Mouse (Mus musculus) liver, postnatal 0 days (tissue): ENCODE data around the gene Ube2j2. TPM values are rescaled to one million over a fixed set of nuclear protein-coding genes. Genes with fewer than 3 reads are reported as not detected.
A peak's percentile ranks its signal among the peaks of the same experiment; 100 is the strongest.

Experiments
- ATAC-seq: fragments of 200-750 bp; cut with Nextera tagmentation; 2 replicates; pipeline ENCODE4 v1.8.0; 2017; ENCODE audit warnings: mild to moderate bottlenecking, moderate library complexity
- DNase-seq: peaks from one replicate; pipeline ENCODE4 v3.0.0-alpha.2; 2016
- H3K27ac ChIP-seq: fragments of 300-500 bp; sonication (generic); 2 replicates; pipeline ENCODE4 v1.5.1; 2014; ENCODE audit warnings: antibody characterized with exemption, moderate library complexity, mild to moderate bottlenecking, low read depth
- H3K27me3 ChIP-seq: fragments of 300-500 bp; sonication (generic); 2 replicates; pipeline ENCODE4 v1.6.1; 2014; ENCODE audit warnings: low read length, control low read depth, mixed read lengths; ENCODE audit not compliant: insufficient read depth
- H3K36me3 ChIP-seq: fragments of 300-500 bp; sonication (generic); replicated peaks from 2 replicates; pipeline ENCODE4 v1.6.1; 2014; ENCODE audit warnings: mild to moderate bottlenecking, control low read depth, low read length, moderate library complexity, mixed read lengths; ENCODE audit not compliant: insufficient read depth
- H3K4me1 ChIP-seq: fragments of 300-500 bp; sonication (generic); 2 replicates; pipeline ENCODE4 v1.6.1; 2014; ENCODE audit warnings: antibody characterized with exemption, mild to moderate bottlenecking, control low read depth; ENCODE audit not compliant: insufficient read depth
- H3K4me2 ChIP-seq: fragments of 300-500 bp; sonication (generic); 2 replicates; pipeline ENCODE4 v1.6.1; 2014; ENCODE audit warnings: low read depth, mild to moderate bottlenecking, low read length, moderate library complexity, mixed read lengths
- H3K4me3 ChIP-seq: fragments of 300-500 bp; sonication (generic); 2 replicates; pipeline ENCODE4 v1.5.1; 2014; ENCODE audit warnings: low read depth, low read length
- H3K9ac ChIP-seq: fragments of 300-500 bp; sonication (generic); replicated peaks from 2 replicates; pipeline ENCODE4 v1.6.1; 2014; ENCODE audit warnings: mild to moderate bottlenecking, moderate library complexity
- H3K9me3 ChIP-seq: fragments of 300-500 bp; sonication (generic); 2 replicates; pipeline ENCODE4 v1.6.1; 2016; ENCODE audit warnings: mild to moderate bottlenecking, control low read depth, low read length, mixed read lengths
- CTCF ChIP-seq: sonication (generic); IDR thresholded peaks from 2 replicates; pipeline ENCODE4 v1.5.1; 2016; ENCODE audit warnings: antibody characterized with exemption, low read depth
- EP300 ChIP-seq: IDR thresholded peaks from 2 replicates; pipeline ENCODE4 v1.6.1; 2016; ENCODE audit warnings: antibody characterized with exemption, low read depth, mild to moderate bottlenecking
- WGBS: fragments of 180-500 bp; shearing (Covaris S2); extraction: QIAGEN DNeasy Blood & Tissue Kit; methylation state at CpG from one replicate; pipeline ENCODE4 v1.1.7; 2014; ENCODE audit not compliant: insufficient replicate concordance; 5-methylcytosine and 5-hydroxymethylcytosine counted together
- polyA plus RNA-seq: library from polyadenylated mRNA; unstranded; fragments of >200 nt; fragmentation: Nextera tagmentation; extraction: Ambion mirVana; gene quantifications from 2 replicates; pipeline ENCODE4 v1.2.1, GENCODE M21; 2015

Ube2j2 gene
- polyA plus RNA-seq, result 45.9 and 56.7 TPM in 2 replicates

GRCm38 (mm10) chr4:155943534-155944249 is at the start of gene Ube2j2:
Gene Ube2j2, plus strand, starts transcription at chr4:155943831.
- Histone ChIP-seq H3K27ac (peak within 1 kb of the TSS; percentile 72), H3K4me1 (peaks cover 35% of the 10 kb centered on the region), H3K9me3 (no peaks in the 10 kb centered on the region), H3K4me3 (peak within 1 kb of the TSS; percentile 95), H3K36me3 (peaks cover 20% of the 10 kb centered on the region; the same call in 1 of the 2 replicates), H3K9ac (peak within 1 kb of the TSS; percentile 87), H3K4me2 (peak within 1 kb of the TSS; percentile 95), H3K27me3 (no peaks in the 10 kb centered on the region)
- ATAC-seq, result peak; percentile 98
- peak; percentile 96 for DNase-seq
- TF ChIP-seq EP300, result no peak
- WGBS, result under 1% methylated on average over 82 of the region's 85 CpGs

DNA sequence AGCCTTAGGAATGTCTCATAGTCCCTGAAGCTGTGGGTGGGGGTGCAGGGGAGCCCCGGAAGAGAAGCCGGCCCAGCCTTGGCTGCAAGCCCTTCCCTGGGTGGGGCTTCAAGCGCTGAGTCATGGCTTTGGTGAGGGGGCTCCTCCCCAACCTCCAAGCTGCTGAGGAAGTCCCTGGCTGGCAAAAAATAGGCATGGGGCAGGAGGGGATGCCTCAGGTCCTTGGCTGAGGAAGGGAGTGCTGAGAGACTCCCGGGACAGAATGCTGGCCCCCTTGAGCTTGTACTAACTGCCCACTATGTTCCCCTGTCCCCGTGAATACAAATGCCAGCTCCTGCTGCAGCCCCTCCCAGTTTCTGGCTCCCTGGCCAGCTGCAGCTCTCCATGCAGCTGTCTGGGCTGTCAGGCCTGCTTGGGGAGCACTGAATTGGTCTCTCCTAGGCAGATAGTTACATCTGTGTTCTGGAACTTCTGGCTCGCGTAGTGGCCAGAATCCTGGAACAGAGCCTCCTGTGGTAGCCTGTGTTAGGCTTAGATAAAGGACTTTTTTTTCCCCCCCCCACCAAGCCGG is 49.2 kb upstream of the Ube2j2 start:
- no peak for TF ChIP-seq EP300
- no peak for TF ChIP-seq CTCF
- H3K27me3 ChIP-seq, result no peaks in the 10 kb centered on the region
- H3K4me3 ChIP-seq, result peak overlapping the region; percentile 30
- H3K36me3 ChIP-seq, result peaks cover 21% of the 10 kb centered on the region
- ATAC-seq (no peak), DNase-seq (peak; percentile 66)
- no peaks in the 10 kb centered on the region for H3K9me3 ChIP-seq
- H3K4me1 ChIP-seq, result peaks cover 44% of the 10 kb centered on the region
- peak overlapping the region; percentile 31; the same call in 1 of the 2 replicates for H3K9ac ChIP-seq
- WGBS, result 24% methylated on average over 8 of the region's 8 CpGs
- peak overlapping the region; percentile 99 for H3K4me2 ChIP-seq
- peak overlapping the region; percentile 23 for H3K27ac ChIP-seq

DNA sequence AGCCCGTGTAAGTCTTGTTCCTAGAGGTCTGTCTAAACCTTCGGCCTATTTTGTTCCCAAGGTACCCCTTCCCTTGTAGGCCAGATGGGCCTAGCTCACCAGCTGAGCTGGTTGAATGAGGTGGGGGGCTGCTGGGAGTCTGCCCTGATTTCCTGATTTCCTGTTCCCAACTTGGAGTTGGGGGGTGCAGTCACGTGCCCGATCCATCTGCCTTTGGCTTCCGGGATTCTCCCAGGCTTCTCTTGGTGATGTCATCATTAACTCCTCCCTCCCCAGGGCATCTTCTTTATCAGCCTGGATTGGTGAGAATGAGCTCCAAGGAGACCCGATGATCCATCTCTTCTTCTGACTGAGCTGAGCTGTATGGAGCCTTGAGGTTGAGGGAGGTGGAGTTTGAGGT is 48.4 kb upstream of the Ube2j2 start:
- Histone ChIP-seq H3K27ac (no peak overlapping the region), H3K4me3 (no peak overlapping the region), H3K36me3 (peaks cover 29% of the 10 kb centered on the region), H3K9me3 (no peaks in the 10 kb centered on the region), H3K9ac (no peak overlapping the region), H3K4me1 (peaks cover 43% of the 10 kb centered on the region), H3K27me3 (no peaks in the 10 kb centered on the region), H3K4me2 (peak overlapping the region; percentile 99)
- no peak for ATAC-seq
- DNase-seq, result no peak
- TF ChIP-seq EP300, result no peak
- TF ChIP-seq CTCF, result no peak
- 58% methylated on average over 6 of the region's 6 CpGs for WGBS

DNA sequence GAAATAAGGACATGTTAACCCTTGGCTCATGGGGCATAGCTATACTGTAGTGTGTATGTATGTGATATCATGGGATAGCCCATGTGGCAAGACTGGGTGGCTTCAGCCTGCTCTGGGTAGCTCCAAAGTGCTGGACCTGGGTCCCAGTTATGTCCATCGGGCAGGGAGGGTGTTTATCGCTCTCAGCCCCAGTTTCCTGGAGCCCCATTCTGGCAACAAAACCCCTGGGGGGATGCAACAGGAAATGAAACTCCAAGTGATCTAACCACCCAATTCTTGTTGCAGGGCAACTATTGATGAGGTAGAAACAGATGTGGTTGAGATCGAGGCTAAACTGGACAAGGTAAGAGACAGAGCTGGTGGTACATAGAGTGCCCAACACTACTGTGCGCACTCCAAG is 47.8 kb upstream of the Ube2j2 start:
- ATAC-seq (no peak), DNase-seq (no peak)
- Histone ChIP-seq H3K9ac (no peak overlapping the region), H3K4me1 (peaks cover 37% of the 10 kb centered on the region), H3K27ac (no peak overlapping the region), H3K36me3 (peaks cover 31% of the 10 kb centered on the region), H3K27me3 (no peaks in the 10 kb centered on the region), H3K4me2 (no peak overlapping the region), H3K4me3 (no peak overlapping the region), H3K9me3 (no peaks in the 10 kb centered on the region)
- TF ChIP-seq CTCF (no peak), EP300 (no peak)
- WGBS, result 80% methylated on average over 4 of the region's 4 CpGs

- DNase-seq (no peak), ATAC-seq (no peak)
- Histone ChIP-seq H3K9ac (no peak overlapping the region), H3K4me1 (peaks cover 32% of the 10 kb centered on the region), H3K4me3 (no peak overlapping the region), H3K4me2 (no peak overlapping the region), H3K27ac (no peak overlapping the region), H3K27me3 (no peaks in the 10 kb centered on the region), H3K36me3 (peaks cover 31% of the 10 kb centered on the region), H3K9me3 (no peaks in the 10 kb centered on the region)
- 94% methylated on average over 12 of the region's 12 CpGs for WGBS
- no peak for TF ChIP-seq EP300
- TF ChIP-seq CTCF, result no peak
Measured at GRCm38 (mm10) chr4:155896461-155896860, 47.2 kb upstream of the Ube2j2 start.

- ATAC-seq (no peak), DNase-seq (no peak)
- Histone ChIP-seq H3K27me3 (no peaks in the 10 kb centered on the region), H3K4me1 (peaks cover 25% of the 10 kb centered on the region), H3K4me2 (no peak overlapping the region), H3K4me3 (no peak overlapping the region), H3K9me3 (no peaks in the 10 kb centered on the region), H3K27ac (no peak overlapping the region), H3K9ac (no peak overlapping the region), H3K36me3 (peaks cover 43% of the 10 kb centered on the region)
- WGBS, result 94% methylated on average over 2 of the region's 2 CpGs
- TF ChIP-seq CTCF (no peak), EP300 (no peak)
Measured at GRCm38 (mm10) chr4:155898318-155898717, 45.3 kb upstream of the Ube2j2 start.
